Comparison of ENCODE assay signal across 13 mouse cellular contexts in genomic region chr8:44455433-44455832, GRCm38 (mm10).
"Had no signal": no experiment of that assay in that cellular context is flagged by ENCODE, and none has a peak within 500 bp of the region (broad histone marks: within the 10 kb centered on the region; RNA-seq: fewer than 3 reads in every experiment).

No protein-coding gene starts in this region.

- H3K27me3 ChIP-seq: liver, embryonic 13.5 days; midbrain, embryonic 15.5 days; neural tube, embryonic 13.5 days had no signal

- H3K27ac ChIP-seq: kidney, postnatal 0 days; left cerebral cortex, adult 2 months; liver, embryonic 13.5 days; midbrain, embryonic 15.5 days; neural tube, embryonic 13.5 days had no signal

- H3K4me1 ChIP-seq: liver, embryonic 13.5 days; midbrain, embryonic 15.5 days; neural tube, embryonic 13.5 days had no signal

- DNase-seq: kidney, postnatal 25 days; layer of hippocampus, postnatal 36 days; liver, embryonic 13.5 days; lung, adult 2 months; lung, postnatal 14 days; lung, postnatal 4 days; thymus, adult 18-20 months; thymus, postnatal 36 days had no signal

- H3K36me3 ChIP-seq: liver, embryonic 13.5 days; midbrain, embryonic 15.5 days; neural tube, embryonic 13.5 days had no signal

- H3K4me2 ChIP-seq: liver, embryonic 13.5 days; midbrain, embryonic 11.5 days; midbrain, embryonic 15.5 days; neural tube, embryonic 13.5 days had no signal

- H3K9ac ChIP-seq: liver, embryonic 13.5 days; midbrain, embryonic 15.5 days; neural tube, embryonic 13.5 days had no signal

- H3K9me3 ChIP-seq: liver, embryonic 13.5 days; midbrain, embryonic 15.5 days; neural tube, embryonic 13.5 days had no signal

- H3K4me3 ChIP-seq: left cerebral cortex, adult 2 months; liver, embryonic 13.5 days; midbrain, embryonic 15.5 days; neural tube, embryonic 13.5 days had no signal

- ATAC-seq: midbrain, embryonic 15.5 days had no signal
